In the genomic region with DNA sequence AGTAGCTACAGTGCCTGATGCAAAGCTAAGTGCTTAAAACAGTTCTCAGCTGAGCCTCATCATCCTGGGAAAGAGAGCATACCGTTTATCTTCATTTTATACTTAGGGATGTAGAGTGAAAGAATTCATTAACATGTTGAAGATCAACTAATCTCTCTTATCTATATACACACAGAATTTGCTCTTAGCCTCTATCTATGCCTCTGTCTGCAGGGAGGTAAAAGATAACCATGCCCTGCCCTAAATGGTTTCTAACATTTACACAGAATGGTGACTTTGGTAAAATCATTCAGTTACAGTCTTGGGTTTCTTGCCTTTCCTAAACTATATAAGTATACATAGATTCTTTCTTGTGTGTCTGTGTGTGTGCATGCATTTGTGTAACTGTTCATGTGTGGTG, we compare ENCODE assay signal across 27 mouse cellular contexts. TPM values are rescaled to one million over a fixed set of nuclear protein-coding genes. Genes with fewer than 3 reads are reported as not detected.
DNase-seq lines count a peak whose midpoint lies in the region; ATAC-seq and TF ChIP-seq lines count a peak whose summit lies in the region.
"Had no signal": no experiment of that assay in that cellular context is flagged by ENCODE, and none has a peak within 500 bp of the region (broad histone marks: within the 10 kb centered on the region; RNA-seq: fewer than 3 reads in every experiment).

No protein-coding gene starts in this region.

- H3K79me2 ChIP-seq in MEL (ENCODE audit: control insufficient read depth, insufficient read depth, low read length, poor library complexity) = no peaks in the 10 kb centered on the region

- WGBS in liver, embryonic 14.5 days (ENCODE audit: insufficient replicate concordance) = 16% methylated on average over 1 of the region's 1 CpGs
- 90% methylated on average over 1 of the region's 1 CpGs for WGBS in hindbrain, embryonic 10.5 days

- TF ChIP-seq EP300 in MEL (IDR thresholded peaks at IDR 0.05; ENCODE audit: low read depth in 1 of 2, low read length in 2 of 2) = peak; percentile 94
- peak; percentile 89 for TF ChIP-seq EP300 in liver, embryonic 14.5 days (IDR thresholded peaks at IDR 0.05; ENCODE audit: low read depth)

- TF ChIP-seq CTCF in MEL (IDR thresholded peaks at IDR 0.05 in 2 of 3, conservative IDR thresholded peaks at IDR 0.05 in 1 of 3; ENCODE audit: control insufficient read depth in 1 of 3, insufficient read depth in 1 of 3, low read depth in 2 of 3, low read length in 3 of 3, poor library complexity in 1 of 3, severe bottlenecking in 1 of 3) = no peak
- TF ChIP-seq CTCF in liver, embryonic 14.5 days (IDR thresholded peaks at IDR 0.05; ENCODE audit: low read depth) = no peak

- peak; percentile 70 for ATAC-seq in liver, embryonic 14.5 days (ENCODE audit: insufficient read depth)
- peak; percentile 52 for ATAC-seq in megakaryocyte-erythroid progenitor cell, adult 5-6 weeks (replicated peaks; ENCODE audit: low FRiP score, low TSS enrichment, poor library complexity, severe bottlenecking)
- ATAC-seq: forebrain, postnatal 0 days; hindbrain, postnatal 0 days; intestine, embryonic 15.5 days; lung, postnatal 0 days; midbrain, embryonic 15.5 days had no signal

- H3K27ac ChIP-seq in MEL (ENCODE audit: control insufficient read depth, low read depth, low read length) = peak overlapping the region; percentile 70
- H3K27ac ChIP-seq in liver, embryonic 14.5 days = peak overlapping the region; percentile 76
- no peak overlapping the region for H3K27ac ChIP-seq in hindbrain, embryonic 10.5 days
- H3K27ac ChIP-seq: heart, embryonic 15.5 days; hindbrain, embryonic 12.5 days; hindbrain, postnatal 0 days; intestine, embryonic 15.5 days; kidney, postnatal 0 days; limb, embryonic 12.5 days; midbrain, embryonic 15.5 days; neural tube, embryonic 15.5 days had no signal

- peak overlapping the region; percentile 53 for H3K4me2 ChIP-seq in liver, embryonic 14.5 days (ENCODE audit: low read depth)
- H3K4me2 ChIP-seq: heart, embryonic 15.5 days; hindbrain, embryonic 12.5 days; intestine, embryonic 15.5 days; limb, embryonic 12.5 days; midbrain, embryonic 15.5 days; neural tube, embryonic 15.5 days had no signal

- intact Hi-C loops in left cerebral cortex, postnatal 4 days (cut with DNase I) = no loop called here

- no peaks in the 10 kb centered on the region for H3K9me3 ChIP-seq in MEL (replicated peaks; ENCODE audit: insufficient read depth, low read length)
- no peaks in the 10 kb centered on the region for H3K9me3 ChIP-seq in liver, embryonic 14.5 days (ENCODE audit: control insufficient read depth, low read length)
- no peaks in the 10 kb centered on the region for H3K9me3 ChIP-seq in hindbrain, embryonic 10.5 days
- H3K9me3 ChIP-seq: heart, embryonic 10.5 days; heart, embryonic 15.5 days; hindbrain, embryonic 12.5 days; intestine, embryonic 15.5 days; limb, embryonic 12.5 days; midbrain, embryonic 15.5 days; neural tube, embryonic 15.5 days had no signal

- no peak for TF ChIP-seq RAD21 in MEL (IDR thresholded peaks at IDR 0.05; ENCODE audit: low read depth, low read length)

- no peak for TF ChIP-seq POLR2A in MEL (IDR thresholded peaks at IDR 0.05; ENCODE audit: control insufficient read depth in 1 of 2, insufficient read depth in 1 of 2, low read depth in 1 of 2, low read length in 2 of 2, poor library complexity in 1 of 2)

- H3K4me3 ChIP-seq in MEL (ENCODE audit: control insufficient read depth in 1 of 2, insufficient read depth in 1 of 2, low read depth in 2 of 2, low read length in 2 of 2) = no peak overlapping the region
- H3K4me3 ChIP-seq in liver, embryonic 14.5 days (ENCODE audit: insufficient read depth in 1 of 2, low read depth in 2 of 2, low read length in 2 of 2) = no peak overlapping the region
- H3K4me3 ChIP-seq in hindbrain, embryonic 10.5 days = no peak overlapping the region
- H3K4me3 ChIP-seq: heart, embryonic 10.5 days; heart, embryonic 15.5 days; hindbrain, embryonic 12.5 days; intestine, embryonic 15.5 days; limb, embryonic 12.5 days; midbrain, embryonic 15.5 days; neural tube, embryonic 15.5 days had no signal

- peak; percentile 7 for DNase-seq in heart, adult 11 months
- no peak for DNase-seq in heart, adult 9 months (ENCODE audit: low spot score in 2 of 2)
- peak; percentile 54 for DNase-seq in MEL (ENCODE audit: low read depth, low spot score)
- peak in 1 of 3 experiments; percentile 36 for DNase-seq in liver, embryonic 14.5 days (ENCODE audit: low read depth in 3 of 3, low spot score in 3 of 3)
- DNase-seq in left cerebral cortex, postnatal 4 days = no peak
- DNase-seq in hindbrain, embryonic 10.5 days (ENCODE audit: low spot score) = no peak
- DNase-seq: adrenal gland, postnatal 36 days; cerebellum, adult 18-20 months; cerebellum, postnatal 25 days; forebrain, postnatal 0 days; gastrocnemius, postnatal 10 days; kidney, adult 8-10 months; lung, adult 18-20 months; lung, postnatal 4 days; right cerebral cortex, adult 18-20 months; thymus, postnatal 4 days had no signal

- no peaks in the 10 kb centered on the region for H3K27me3 ChIP-seq in MEL (ENCODE audit: control insufficient read depth in 1 of 2, insufficient read depth in 2 of 2, low read length in 2 of 2)
- no peaks in the 10 kb centered on the region for H3K27me3 ChIP-seq in liver, embryonic 14.5 days (ENCODE audit: control insufficient read depth, insufficient read depth, low read length)
- H3K27me3 ChIP-seq in hindbrain, embryonic 10.5 days (ENCODE audit: insufficient read depth, poor library complexity, severe bottlenecking) = no peaks in the 10 kb centered on the region
- H3K27me3 ChIP-seq: heart, embryonic 15.5 days; hindbrain, embryonic 12.5 days; intestine, embryonic 15.5 days; limb, embryonic 12.5 days; midbrain, embryonic 15.5 days; neural tube, embryonic 15.5 days had no signal

- no peak overlapping the region for H3K9ac ChIP-seq in MEL (ENCODE audit: control insufficient read depth, low read depth, low read length, poor library complexity, severe bottlenecking)
- no peak overlapping the region for H3K9ac ChIP-seq in liver, embryonic 14.5 days (replicated peaks)
- H3K9ac ChIP-seq: forebrain, postnatal 0 days; heart, embryonic 15.5 days; hindbrain, embryonic 12.5 days; intestine, embryonic 15.5 days; limb, embryonic 12.5 days; midbrain, embryonic 15.5 days; neural tube, embryonic 15.5 days had no signal

- H3K36me3 ChIP-seq in MEL (ENCODE audit: control insufficient read depth in 1 of 2, insufficient read depth in 2 of 2, low read length in 2 of 2) = peaks cover 0 to 32% of the 10 kb centered on the region in 2 experiments; a peak in 2 of 4 replicates
- no peaks in the 10 kb centered on the region for H3K36me3 ChIP-seq in liver, embryonic 14.5 days (replicated peaks; ENCODE audit: control insufficient read depth, insufficient read depth, low read depth)
- peaks cover 9% of the 10 kb centered on the region; the same call in 1 of the 2 replicates for H3K36me3 ChIP-seq in hindbrain, embryonic 10.5 days
- H3K36me3 ChIP-seq: heart, embryonic 15.5 days; hindbrain, embryonic 12.5 days; midbrain, embryonic 15.5 days had no signal

- peaks cover 25 to 29% of the 10 kb centered on the region in 2 experiments for H3K4me1 ChIP-seq in MEL (ENCODE audit: control insufficient read depth in 1 of 2, insufficient read depth in 2 of 2, low read length in 2 of 2)
- H3K4me1 ChIP-seq in liver, embryonic 14.5 days (replicated peaks; ENCODE audit: control insufficient read depth in 2 of 2, insufficient read depth in 2 of 2, low read length in 1 of 2) = peaks cover 29 to 33% of the 10 kb centered on the region in 2 experiments
- no peaks in the 10 kb centered on the region for H3K4me1 ChIP-seq in hindbrain, embryonic 10.5 days (replicated peaks)
- H3K4me1 ChIP-seq: hindbrain, embryonic 12.5 days; intestine, embryonic 15.5 days; limb, embryonic 12.5 days; midbrain, embryonic 15.5 days; neural tube, embryonic 15.5 days had no signal

TF ChIP-seq in MEL, 35 proteins besides CTCF, POLR2A, EP300 and RAD21 (continues in another document):
- 0 out of 2 replicates have a peak, but pooled peaks have one; percentile 38 for TF ChIP-seq ZMIZ1 (IDR thresholded peaks at IDR 0.05; ENCODE audit: low read depth, low read length)
- TF ChIP-seq CHD2 (IDR thresholded peaks at IDR 0.05; ENCODE audit: low read length) = no peak
- TF ChIP-seq ELF1 (IDR thresholded peaks at IDR 0.05; ENCODE audit: low read depth, low read length) = 0 out of 2 replicates have a peak, but pooled peaks have one; percentile 35
- no peak for TF ChIP-seq USF1 (IDR thresholded peaks at IDR 0.05; ENCODE audit: low read depth, low read length)
- no peak for TF ChIP-seq UBTF (IDR thresholded peaks at IDR 0.05; ENCODE audit: borderline replicate concordance, insufficient read depth, low read depth, low read length)
- TF ChIP-seq GATA1 (IDR thresholded peaks at IDR 0.05; ENCODE audit: low read depth, low read length) = peak; percentile 97
- peak; percentile 90 for TF ChIP-seq RCOR1 (IDR thresholded peaks at IDR 0.05; ENCODE audit: low read depth, low read length)
- no peak for TF ChIP-seq TBP (IDR thresholded peaks at IDR 0.05; ENCODE audit: low read depth, low read length)
- peak; percentile 56; the same call in 1 of the 2 replicates for TF ChIP-seq SIN3A (IDR thresholded peaks at IDR 0.05; ENCODE audit: low read length)
- 0 out of 4 replicates have a peak, but pooled peaks of 1 of the 2 experiments have one; percentile 26 for TF ChIP-seq USF2 (IDR thresholded peaks at IDR 0.05; ENCODE audit: borderline replicate concordance in 1 of 2, insufficient read depth in 1 of 2, low read depth in 1 of 2, low read length in 2 of 2)
- TF ChIP-seq POLR2AphosphoS2 (IDR thresholded peaks at IDR 0.05; ENCODE audit: low read length) = no peak
- TF ChIP-seq CHD1 (IDR thresholded peaks at IDR 0.05; ENCODE audit: low read depth, low read length) = no peak
- peak; percentile 64; the same call in 1 of the 2 replicates for TF ChIP-seq BHLHE40 (IDR thresholded peaks at IDR 0.05; ENCODE audit: borderline replicate concordance, low read depth, low read length)
- TF ChIP-seq TCF12 (IDR thresholded peaks at IDR 0.05; ENCODE audit: low read depth, low read length) = peak; percentile 98
- no peak for TF ChIP-seq NRF1 (IDR thresholded peaks at IDR 0.05; ENCODE audit: insufficient read depth, low read depth, low read length, poor library complexity, severe bottlenecking)

RNA-seq across cellular contexts. Expression of a gene that starts 12.2 kb away (rescaled TPM):
- total RNA-seq in MEL (2012; rRNA removed) = 9.1 and 14.6 TPM in 2 replicates
- polyA plus RNA-seq in MEL (2012; ENCODE audit: insufficient read depth in 1 of 2, insufficient read length in 2 of 2, low read depth in 1 of 2, low replicate concordance in 2 of 2, missing spikeins in 1 of 2) = 1 to 10 TPM in 1 of 2 experiments, not detected in 1; 7.5 TPM
- 5.9 and 7.2 TPM in 2 replicates for polyA plus RNA-seq in liver, embryonic 14.5 days (2012; rRNA removed)
- polyA plus RNA-seq in liver, embryonic 14.5 days (2014; fragmentation: Nextera tagmentation; extraction: Ambion mirVana) = 8.2 and 8.5 TPM in 2 replicates
- total RNA-seq in megakaryocyte-erythroid progenitor cell, adult 5-6 weeks (2014; fragmentation: Nextera tagmentation) = 6.8 and 12.2 TPM in 2 replicates
- total RNA-seq in megakaryocyte-erythroid progenitor cell, adult 5-6 weeks (2017) = 5.9 TPM in 2 replicates
- 10 to 100 TPM; 56.8 to 56.9 TPM for total RNA-seq in left cerebral cortex, postnatal 4 days (2021)
- 8.0 and 8.4 TPM in 2 replicates for polyA plus RNA-seq in hindbrain, embryonic 10.5 days (2016; fragmentation: Nextera tagmentation; extraction: Ambion mirVana)

Comparison
In these comparisons a context has a peak if more than half of its experiments do, and no peak if none do; other contexts are left out.
1. DNase-seq: peak in heart, adult 11 months (single experiment) and MEL (single experiment); none in heart, adult 9 months (0 of 2), left cerebral cortex, postnatal 4 days (single experiment) and hindbrain, embryonic 10.5 days (single experiment).